Mouse (Mus musculus) cerebellum, adult 2 months (tissue): Measurements from ENCODE around the gene Fgfr2.

Source experiments
- CTCF ChIP-seq: fragments of 200-500 bp; IDR thresholded peaks from 2 replicates; pipeline ENCODE4 v1.5.1; 2011; ENCODE audit warnings: low read depth, mild to moderate bottlenecking, control low read depth, low read length, moderate library complexity, borderline replicate concordance; ENCODE audit not compliant: insufficient read depth
- POLR2A ChIP-seq: fragments of 200-500 bp; IDR thresholded peaks from 2 replicates; pipeline ENCODE4 v1.6.1; 2011; ENCODE audit warnings: low read length, control low read depth, borderline replicate concordance; ENCODE audit not compliant: insufficient read depth

DNA sequence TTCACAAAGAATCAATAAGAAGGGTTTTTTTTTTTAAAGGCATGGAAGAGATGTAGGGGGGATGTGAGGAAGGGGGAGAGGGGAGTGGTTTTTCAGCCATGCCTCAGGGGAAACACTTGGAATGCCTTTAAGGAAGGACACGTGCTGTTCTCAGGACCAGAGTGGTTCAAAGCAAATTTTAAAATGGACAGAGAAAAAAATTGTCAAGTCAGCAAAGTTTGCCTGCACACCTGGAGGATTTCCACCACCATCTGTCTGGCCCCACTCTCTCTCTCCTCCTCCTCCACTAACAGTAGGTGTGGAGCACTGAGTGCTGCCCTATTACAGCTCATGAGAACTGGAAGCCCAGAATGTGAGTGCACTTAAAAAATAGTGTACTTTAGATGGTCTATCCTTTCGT, 1619.4 kb downstream of the Fgfr2 start:
- TF ChIP-seq CTCF = no peak
- TF ChIP-seq POLR2A = no peak
